Mouse (Mus musculus): ENCODE measurements around the gene Dcdc2b.
A peak's percentile ranks its signal among the peaks of the same experiment; 100 is the strongest.

Dcdc2b gene

GRCm38 (mm10) chr4:129621283-129621841, 7.3 kb upstream of the Dcdc2b start:
- DNase-seq (ENCODE audit: low read depth, low spot score), result no peak

- DNase-seq (ENCODE audit: low read depth, low spot score), result no peak
These were observed 6.6 kb upstream of the Dcdc2b start for GRCm38 (mm10) chr4:129620419-129621282.

- peak; percentile 93 for DNase-seq (ENCODE audit: low read depth, low spot score)
These were observed 5.0 kb upstream of the Dcdc2b start, which contains the start of gene Iqcc for GRCm38 (mm10) chr4:129618786-129619691. TSS of gene Iqcc (minus strand) at chr4:129619099.

GRCm38 (mm10) chr4:129618031-129618430, 4.0 kb upstream of the Dcdc2b start:
- DNase-seq (ENCODE audit: low read depth, low spot score), result no peak

- DNase-seq (ENCODE audit: low read depth, low spot score), result no peak
These were observed 3.1 kb upstream of the Dcdc2b start for GRCm38 (mm10) chr4:129617121-129617641.

GRCm38 (mm10) chr4:129616631-129617030, 2.6 kb upstream of the Dcdc2b start:
- no peak for DNase-seq (ENCODE audit: low read depth, low spot score)

GRCm38 (mm10) chr4:129615801-129616290, 1.8 kb upstream of the Dcdc2b start:
- DNase-seq (ENCODE audit: low read depth, low spot score), result no peak

GRCm38 (mm10) chr4:129610472-129610871, 3.6 kb downstream of the Dcdc2b start:
- DNase-seq (ENCODE audit: low read depth, low spot score), result no peak

- DNase-seq (ENCODE audit: low read depth, low spot score), result no peak
These were observed 4.0 kb downstream of the Dcdc2b start for GRCm38 (mm10) chr4:129610026-129610425.

GRCm38 (mm10) chr4:129609139-129609631, 4.9 kb downstream of the Dcdc2b start:
- no peak for DNase-seq (ENCODE audit: low read depth, low spot score)

GRCm38 (mm10) chr4:129608426-129609025, 5.5 kb downstream of the Dcdc2b start:
- peak; percentile 74 for DNase-seq (ENCODE audit: low read depth, low spot score)

- DNase-seq (ENCODE audit: low read depth, low spot score), result peak; percentile 79
These were observed 13.6 kb downstream of the Dcdc2b start, which contains the start of the genes Eif3i and Tmem234 for GRCm38 (mm10) chr4:129600233-129601158. TSS of gene Eif3i (minus strand) at chr4:129600648. TSS of gene Tmem234 (plus strand) at chr4:129600668.

GRCm38 (mm10) chr4:129588865-129589264, 25.2 kb downstream of the Dcdc2b start:
- DNase-seq (ENCODE audit: low read depth, low spot score), result no peak

- no peak for DNase-seq (ENCODE audit: low read depth, low spot score)
These were observed 27.1 kb downstream of the Dcdc2b start for GRCm38 (mm10) chr4:129586943-129587342.

GRCm38 (mm10) chr4:129585773-129586172, 28.3 kb downstream of the Dcdc2b start:
- no peak for DNase-seq (ENCODE audit: low read depth, low spot score)

- no peak for DNase-seq (ENCODE audit: low read depth, low spot score)
These were observed 29.0 kb downstream of the Dcdc2b start for GRCm38 (mm10) chr4:129584884-129585608.

GRCm38 (mm10) chr4:129584370-129584769, 29.7 kb downstream of the Dcdc2b start:
- DNase-seq (ENCODE audit: low read depth, low spot score), result no peak

GRCm38 (mm10) chr4:129582251-129582650, 31.8 kb downstream of the Dcdc2b start:
- DNase-seq (ENCODE audit: low read depth, low spot score), result no peak

- no peak for DNase-seq (ENCODE audit: low read depth, low spot score)
These were observed 33.7 kb downstream of the Dcdc2b start for GRCm38 (mm10) chr4:129580347-129580746.

All from telencephalon, adult 2 months (tissue).